Mouse (Mus musculus): ENCODE results near the gene Gzmd.

GRCm38 (mm10) chr14:56082016-56082415 lies 50.4 kb downstream of the Gzmd start:
- TF ChIP-seq POLR2A (IDR thresholded peaks at IDR 0.05; ENCODE audit: borderline replicate concordance, extremely low read depth, insufficient read depth, insufficient read length, poor library complexity, severe bottlenecking) (no peak), CTCF (IDR thresholded peaks at IDR 0.05; ENCODE audit: borderline replicate concordance, extremely low read depth, insufficient read depth, insufficient read length) (no peak)

All from brain, embryonic 14.5 days (tissue).